Mouse (Mus musculus): ENCODE results near the gene Lcmt1. TPM values are rescaled to one million over a fixed set of nuclear protein-coding genes. Genes with fewer than 3 reads are reported as not detected.

The Lcmt1 gene
- polyA plus RNA-seq, 1 experiment from 2014 or later: 70.5 TPM

GRCm38 (mm10) chr7:123448794-123449193, 79.2 kb downstream of the Lcmt1 start:
- Histone ChIP-seq H3K9ac (ENCODE audit: low read depth, low read length) (no peak overlapping the region), H3K27ac (ENCODE audit: low read depth, low read length) (no peak overlapping the region), H3K4me3 (ENCODE audit: low read depth, low read length) (no peak overlapping the region), H3K27me3 (ENCODE audit: control insufficient read depth, insufficient read depth, low read length) (no peaks in the 10 kb centered on the region), H3K4me1 (replicated peaks; ENCODE audit: control insufficient read depth, insufficient read depth, low read length) (no peaks in the 10 kb centered on the region), H3K4me2 (replicated peaks; ENCODE audit: low read depth, low read length) (no peak overlapping the region), H3K36me3 (ENCODE audit: control insufficient read depth, insufficient read depth, low read length) (no peaks in the 10 kb centered on the region), H3K9me3 (ENCODE audit: control insufficient read depth, low read length) (no peaks in the 10 kb centered on the region)
- DNase-seq (ENCODE audit: low spot score): no peak
- ATAC-seq (ENCODE audit: low FRiP score): no peak
- 91% methylated on average over 2 of the region's 2 CpGs for WGBS

GRCm38 (mm10) chr7:123449676-123450075, 80.1 kb downstream of the Lcmt1 start:
- Histone ChIP-seq H3K27me3 (ENCODE audit: control insufficient read depth, insufficient read depth, low read length) (no peaks in the 10 kb centered on the region), H3K9me3 (ENCODE audit: control insufficient read depth, low read length) (no peaks in the 10 kb centered on the region), H3K27ac (ENCODE audit: low read depth, low read length) (no peak overlapping the region), H3K9ac (ENCODE audit: low read depth, low read length) (no peak overlapping the region), H3K4me2 (replicated peaks; ENCODE audit: low read depth, low read length) (no peak overlapping the region), H3K4me1 (replicated peaks; ENCODE audit: control insufficient read depth, insufficient read depth, low read length) (no peaks in the 10 kb centered on the region), H3K4me3 (ENCODE audit: low read depth, low read length) (no peak overlapping the region), H3K36me3 (ENCODE audit: control insufficient read depth, insufficient read depth, low read length) (no peaks in the 10 kb centered on the region)
- ATAC-seq (ENCODE audit: low FRiP score): no peak
- 61% methylated on average over 10 of the region's 10 CpGs for WGBS
- DNase-seq (ENCODE audit: low spot score): no peak

- WGBS: 84% methylated on average over 2 of the region's 2 CpGs
- Histone ChIP-seq H3K4me3 (ENCODE audit: low read depth, low read length) (no peak overlapping the region), H3K4me1 (replicated peaks; ENCODE audit: control insufficient read depth, insufficient read depth, low read length) (no peaks in the 10 kb centered on the region), H3K27me3 (ENCODE audit: control insufficient read depth, insufficient read depth, low read length) (no peaks in the 10 kb centered on the region), H3K4me2 (replicated peaks; ENCODE audit: low read depth, low read length) (no peak overlapping the region), H3K9ac (ENCODE audit: low read depth, low read length) (no peak overlapping the region), H3K27ac (ENCODE audit: low read depth, low read length) (no peak overlapping the region), H3K36me3 (ENCODE audit: control insufficient read depth, insufficient read depth, low read length) (no peaks in the 10 kb centered on the region), H3K9me3 (ENCODE audit: control insufficient read depth, low read length) (no peaks in the 10 kb centered on the region)
- ATAC-seq (ENCODE audit: low FRiP score) (no peak), DNase-seq (ENCODE audit: low spot score) (no peak)
Observed at GRCm38 (mm10) chr7:123450515-123450914, 80.9 kb downstream of the Lcmt1 start.

GRCm38 (mm10) chr7:123452551-123452950, 83.0 kb downstream of the Lcmt1 start:
- no peak overlapping the region for H3K4me3 ChIP-seq (ENCODE audit: low read depth, low read length)
- no peak overlapping the region for H3K27ac ChIP-seq (ENCODE audit: low read depth, low read length)
- no peaks in the 10 kb centered on the region for H3K4me1 ChIP-seq (replicated peaks; ENCODE audit: control insufficient read depth, insufficient read depth, low read length)
- no peaks in the 10 kb centered on the region for H3K36me3 ChIP-seq (ENCODE audit: control insufficient read depth, insufficient read depth, low read length)
- H3K9me3 ChIP-seq (ENCODE audit: control insufficient read depth, low read length): no peaks in the 10 kb centered on the region
- DNase-seq (ENCODE audit: low spot score) (no peak), ATAC-seq (ENCODE audit: low FRiP score) (no peak)
- no peak overlapping the region for H3K9ac ChIP-seq (ENCODE audit: low read depth, low read length)
- no peaks in the 10 kb centered on the region for H3K27me3 ChIP-seq (ENCODE audit: control insufficient read depth, insufficient read depth, low read length)
- no peak overlapping the region for H3K4me2 ChIP-seq (replicated peaks; ENCODE audit: low read depth, low read length)
- 73% methylated on average over 6 of the region's 6 CpGs for WGBS

GRCm38 (mm10) chr7:123453066-123453465, 83.5 kb downstream of the Lcmt1 start:
- H3K9ac ChIP-seq (ENCODE audit: low read depth, low read length): no peak overlapping the region
- H3K4me1 ChIP-seq (replicated peaks; ENCODE audit: control insufficient read depth, insufficient read depth, low read length): no peaks in the 10 kb centered on the region
- no peak overlapping the region for H3K27ac ChIP-seq (ENCODE audit: low read depth, low read length)
- ATAC-seq (ENCODE audit: low FRiP score): no peak
- no peak for DNase-seq (ENCODE audit: low spot score)
- no peaks in the 10 kb centered on the region for H3K36me3 ChIP-seq (ENCODE audit: control insufficient read depth, insufficient read depth, low read length)
- no peaks in the 10 kb centered on the region for H3K27me3 ChIP-seq (ENCODE audit: control insufficient read depth, insufficient read depth, low read length)
- H3K4me3 ChIP-seq (ENCODE audit: low read depth, low read length): no peak overlapping the region
- no peaks in the 10 kb centered on the region for H3K9me3 ChIP-seq (ENCODE audit: control insufficient read depth, low read length)
- 89% methylated on average over 8 of the region's 8 CpGs for WGBS
- no peak overlapping the region for H3K4me2 ChIP-seq (replicated peaks; ENCODE audit: low read depth, low read length)

GRCm38 (mm10) chr7:123455088-123455487, 85.5 kb downstream of the Lcmt1 start:
- no peaks in the 10 kb centered on the region for H3K4me1 ChIP-seq (replicated peaks; ENCODE audit: control insufficient read depth, insufficient read depth, low read length)

GRCm38 (mm10) chr7:123458309-123458708, 88.7 kb downstream of the Lcmt1 start:
- Histone ChIP-seq H3K9ac (ENCODE audit: low read depth, low read length) (no peak overlapping the region), H3K9me3 (ENCODE audit: control insufficient read depth, low read length) (no peaks in the 10 kb centered on the region), H3K27me3 (ENCODE audit: control insufficient read depth, insufficient read depth, low read length) (no peaks in the 10 kb centered on the region), H3K36me3 (ENCODE audit: control insufficient read depth, insufficient read depth, low read length) (no peaks in the 10 kb centered on the region), H3K4me2 (replicated peaks; ENCODE audit: low read depth, low read length) (no peak overlapping the region), H3K4me3 (ENCODE audit: low read depth, low read length) (no peak overlapping the region), H3K4me1 (replicated peaks; ENCODE audit: control insufficient read depth, insufficient read depth, low read length) (no peaks in the 10 kb centered on the region), H3K27ac (ENCODE audit: low read depth, low read length) (no peak overlapping the region)
- WGBS: 97% methylated on average over 4 of the region's 4 CpGs
- no peak for DNase-seq (ENCODE audit: low spot score)
- no peak for ATAC-seq (ENCODE audit: low FRiP score)

More at GRCm38 (mm10) chr7:123455088-123455487, 85.5 kb downstream of the Lcmt1 start:
- H3K4me2 ChIP-seq (replicated peaks; ENCODE audit: low read depth, low read length): no peak overlapping the region
- H3K9ac ChIP-seq (ENCODE audit: low read depth, low read length): no peak overlapping the region
- H3K4me3 ChIP-seq (ENCODE audit: low read depth, low read length): no peak overlapping the region
- H3K27me3 ChIP-seq (ENCODE audit: control insufficient read depth, insufficient read depth, low read length): no peaks in the 10 kb centered on the region
- H3K9me3 ChIP-seq (ENCODE audit: control insufficient read depth, low read length): no peaks in the 10 kb centered on the region
- ATAC-seq (ENCODE audit: low FRiP score) (no peak), DNase-seq (ENCODE audit: low spot score) (no peak)
- H3K36me3 ChIP-seq (ENCODE audit: control insufficient read depth, insufficient read depth, low read length): no peaks in the 10 kb centered on the region
- WGBS: 94% methylated on average over 3 of the region's 3 CpGs
- no peak overlapping the region for H3K27ac ChIP-seq (ENCODE audit: low read depth, low read length)

- 91% methylated on average over 4 of the region's 4 CpGs for WGBS
- ATAC-seq (ENCODE audit: low FRiP score): no peak
Observed at GRCm38 (mm10) chr7:123459247-123459646, 89.7 kb downstream of the Lcmt1 start.

GRCm38 (mm10) chr7:123461316-123461715, 91.7 kb downstream of the Lcmt1 start:
- Histone ChIP-seq H3K4me1 (replicated peaks; ENCODE audit: control insufficient read depth, insufficient read depth, low read length) (no peaks in the 10 kb centered on the region), H3K27me3 (ENCODE audit: control insufficient read depth, insufficient read depth, low read length) (no peaks in the 10 kb centered on the region), H3K4me2 (replicated peaks; ENCODE audit: low read depth, low read length) (no peak overlapping the region), H3K9me3 (ENCODE audit: control insufficient read depth, low read length) (no peaks in the 10 kb centered on the region), H3K36me3 (ENCODE audit: control insufficient read depth, insufficient read depth, low read length) (no peaks in the 10 kb centered on the region), H3K27ac (ENCODE audit: low read depth, low read length) (no peak overlapping the region), H3K9ac (ENCODE audit: low read depth, low read length) (no peak overlapping the region), H3K4me3 (ENCODE audit: low read depth, low read length) (no peak overlapping the region)
- 89% methylated on average over 4 of the region's 4 CpGs for WGBS
- no peak for DNase-seq (ENCODE audit: low spot score)
- no peak for ATAC-seq (ENCODE audit: low FRiP score)

More at GRCm38 (mm10) chr7:123459247-123459646, 89.7 kb downstream of the Lcmt1 start:
- no peaks in the 10 kb centered on the region for H3K9me3 ChIP-seq (ENCODE audit: control insufficient read depth, low read length)
- no peaks in the 10 kb centered on the region for H3K27me3 ChIP-seq (ENCODE audit: control insufficient read depth, insufficient read depth, low read length)
- no peaks in the 10 kb centered on the region for H3K4me1 ChIP-seq (replicated peaks; ENCODE audit: control insufficient read depth, insufficient read depth, low read length)
- DNase-seq (ENCODE audit: low spot score): no peak
- no peak overlapping the region for H3K4me2 ChIP-seq (replicated peaks; ENCODE audit: low read depth, low read length)
- H3K27ac ChIP-seq (ENCODE audit: low read depth, low read length): no peak overlapping the region
- no peak overlapping the region for H3K9ac ChIP-seq (ENCODE audit: low read depth, low read length)
- no peaks in the 10 kb centered on the region for H3K36me3 ChIP-seq (ENCODE audit: control insufficient read depth, insufficient read depth, low read length)
- no peak overlapping the region for H3K4me3 ChIP-seq (ENCODE audit: low read depth, low read length)

Measured in hindbrain, embryonic 11.5 days (tissue).